Mouse (Mus musculus) forebrain, embryonic 16.5 days (tissue): Measurements from ENCODE around the gene Arid1b. TPM values are rescaled to one million over a fixed set of nuclear protein-coding genes. Genes with fewer than 3 reads are reported as not detected.
"Not testable (repeated sequence)": the region's sequence is repeated elsewhere in the genome, so short reads cannot be mapped to it uniquely, and the experiment has no call there.

Experiments
- ATAC-seq: fragments of 200-750 bp; cut with Nextera tagmentation; 2 replicates; pipeline ENCODE4 v1.8.0; 2017; ENCODE audit warnings: mild to moderate bottlenecking, moderate library complexity
- H3K27ac ChIP-seq: fragments of 300-500 bp; sonication (generic); 2 replicates; pipeline ENCODE4 v1.5.1; 2014; ENCODE audit warnings: low read length, control low read depth
- H3K27me3 ChIP-seq: fragments of 300-500 bp; sonication (generic); replicated peaks from 2 replicates; pipeline ENCODE4 v1.6.1; 2014; ENCODE audit warnings: low read length; ENCODE audit not compliant: control insufficient read depth, insufficient read depth
- H3K36me3 ChIP-seq: fragments of 300-500 bp; sonication (generic); 2 replicates; pipeline ENCODE4 v1.6.1; 2014; ENCODE audit not compliant: control insufficient read depth, insufficient read depth
- H3K4me1 ChIP-seq: fragments of 300-500 bp; sonication (generic); replicated peaks from 2 replicates; pipeline ENCODE4 v1.6.1; 2014; ENCODE audit warnings: low read length; ENCODE audit not compliant: control insufficient read depth, insufficient read depth
- H3K4me2 ChIP-seq: fragments of 300-500 bp; sonication (generic); 2 replicates; pipeline ENCODE4 v1.6.1; 2014; ENCODE audit warnings: mild to moderate bottlenecking, low read length, control low read depth
- H3K4me3 ChIP-seq: fragments of 300-500 bp; sonication (generic); replicated peaks from 2 replicates; pipeline ENCODE4 v1.5.1; 2014; ENCODE audit warnings: mild to moderate bottlenecking, low read length, control low read depth
- H3K9ac ChIP-seq: fragments of 300-500 bp; sonication (generic); replicated peaks from 2 replicates; pipeline ENCODE4 v1.6.1; 2014; ENCODE audit warnings: low read depth, low read length, control low read depth
- H3K9me3 ChIP-seq: fragments of 300-500 bp; sonication (generic); 2 replicates; pipeline ENCODE4 v1.6.1; 2016; ENCODE audit warnings: low read length; ENCODE audit not compliant: control insufficient read depth
- WGBS: fragments of 180-500 bp; shearing (Covaris S2); extraction: QIAGEN DNeasy Blood & Tissue Kit; methylation state at CpG from one replicate; pipeline ENCODE4 v1.1.7; 2014; 5-methylcytosine and 5-hydroxymethylcytosine counted together
- polyA plus RNA-seq: library from polyadenylated mRNA; unstranded; fragments of >200 nt; fragmentation: Nextera tagmentation; extraction: Ambion mirVana; gene quantifications from 2 replicates; pipeline ENCODE4 v1.2.1, GENCODE M21; 2015

Arid1b gene
- polyA plus RNA-seq, 1 experiment from 2014 or later: 15.1 TPM

- ATAC-seq: no peak
- no peaks in the 10 kb centered on the region for H3K36me3 ChIP-seq
- peaks cover 31% of the 10 kb centered on the region for H3K4me1 ChIP-seq
Measured at GRCm38 (mm10) chr17:5078576-5078975, 84.4 kb downstream of the Arid1b start.

GRCm38 (mm10) chr17:5080884-5081419 lies 86.8 kb downstream of the Arid1b start:
- no peak for ATAC-seq
- WGBS: 65% methylated on average over 12 of the region's 12 CpGs

More at GRCm38 (mm10) chr17:5078576-5078975, 84.4 kb downstream of the Arid1b start:
- Histone ChIP-seq H3K4me3 (no peak overlapping the region), H3K9ac (no peak overlapping the region), H3K27me3 (no peaks in the 10 kb centered on the region), H3K4me2 (no peak overlapping the region), H3K9me3 (no peaks in the 10 kb centered on the region), H3K27ac (no peak overlapping the region)
- 41% methylated on average over 5 of the region's 5 CpGs for WGBS

GRCm38 (mm10) chr17:5082274-5082673 lies 88.1 kb downstream of the Arid1b start:
- Histone ChIP-seq H3K4me1 (peaks cover 63% of the 10 kb centered on the region), H3K36me3 (no peaks in the 10 kb centered on the region), H3K27me3 (no peaks in the 10 kb centered on the region), H3K9ac (no peak overlapping the region), H3K9me3 (no peaks in the 10 kb centered on the region), H3K4me2 (no peak overlapping the region), H3K27ac (no peak overlapping the region), H3K4me3 (no peak overlapping the region)
- no peak for ATAC-seq
- WGBS: 75% methylated on average over 8 of the region's 8 CpGs

More at GRCm38 (mm10) chr17:5080884-5081419, 86.8 kb downstream of the Arid1b start:
- no peaks in the 10 kb centered on the region for H3K36me3 ChIP-seq
- H3K4me1 ChIP-seq: peaks cover 52% of the 10 kb centered on the region
- no peaks in the 10 kb centered on the region for H3K9me3 ChIP-seq
- no peak overlapping the region for H3K4me3 ChIP-seq
- H3K27ac ChIP-seq: no peak overlapping the region
- no peaks in the 10 kb centered on the region for H3K27me3 ChIP-seq
- no peak overlapping the region for H3K4me2 ChIP-seq
- no peak overlapping the region for H3K9ac ChIP-seq

- 59% methylated on average over 3 of the region's 3 CpGs for WGBS
- Histone ChIP-seq H3K36me3 (no peaks in the 10 kb centered on the region), H3K27ac (peak overlapping the region; percentile 92), H3K9me3 (no peaks in the 10 kb centered on the region), H3K27me3 (no peaks in the 10 kb centered on the region), H3K4me2 (no peak overlapping the region; the same call in 1 of the 2 replicates), H3K9ac (no peak overlapping the region), H3K4me3 (no peak overlapping the region), H3K4me1 (peaks cover 62% of the 10 kb centered on the region)
- peak; percentile 39 for ATAC-seq
Measured at GRCm38 (mm10) chr17:5083497-5083896, 89.4 kb downstream of the Arid1b start.

GRCm38 (mm10) chr17:5084139-5084538 lies 90.0 kb downstream of the Arid1b start:
- Histone ChIP-seq H3K4me2 (peak overlapping the region; percentile 14; the same call in 1 of the 2 replicates), H3K4me1 (peaks cover 61% of the 10 kb centered on the region), H3K9ac (no peak overlapping the region), H3K27me3 (no peaks in the 10 kb centered on the region), H3K27ac (peak overlapping the region; percentile 92), H3K4me3 (no peak overlapping the region), H3K36me3 (no peaks in the 10 kb centered on the region), H3K9me3 (no peaks in the 10 kb centered on the region)
- WGBS: 28% methylated on average over 8 of the region's 8 CpGs
- ATAC-seq: peak; percentile 94

GRCm38 (mm10) chr17:5085004-5085403 lies 90.9 kb downstream of the Arid1b start:
- H3K36me3 ChIP-seq: no peaks in the 10 kb centered on the region
- ATAC-seq: no peak
- H3K4me1 ChIP-seq: peaks cover 67% of the 10 kb centered on the region
- H3K9me3 ChIP-seq: no peaks in the 10 kb centered on the region
- H3K4me3 ChIP-seq: no peak overlapping the region
- no peak overlapping the region for H3K27ac ChIP-seq
- H3K9ac ChIP-seq: no peak overlapping the region
- H3K27me3 ChIP-seq: no peaks in the 10 kb centered on the region
- H3K4me2 ChIP-seq: no peak overlapping the region
- WGBS: 72% methylated on average over 6 of the region's 6 CpGs

GRCm38 (mm10) chr17:5085942-5086341 lies 91.8 kb downstream of the Arid1b start:
- 34% methylated on average over 5 of the region's 5 CpGs for WGBS
- Histone ChIP-seq H3K27ac (no peak overlapping the region), H3K9ac (no peak overlapping the region), H3K27me3 (no peaks in the 10 kb centered on the region), H3K4me3 (no peak overlapping the region), H3K9me3 (no peaks in the 10 kb centered on the region), H3K36me3 (no peaks in the 10 kb centered on the region), H3K4me1 (peaks cover 64% of the 10 kb centered on the region), H3K4me2 (no peak overlapping the region)
- ATAC-seq: no peak

- H3K9ac ChIP-seq, H3K36me3 ChIP-seq, ATAC-seq, H3K27me3 ChIP-seq, H3K9me3 ChIP-seq, H3K27ac ChIP-seq, H3K4me2 ChIP-seq, H3K4me3 ChIP-seq: not testable (repeated sequence)
- WGBS: 87% methylated on average over 2 of the region's 2 CpGs
- peaks cover 48% of the 10 kb centered on the region for H3K4me1 ChIP-seq
Measured at GRCm38 (mm10) chr17:5088241-5088640, 94.1 kb downstream of the Arid1b start.

- WGBS: 72% methylated on average over 5 of the region's 5 CpGs
- peaks cover 43% of the 10 kb centered on the region for H3K4me1 ChIP-seq
Measured at GRCm38 (mm10) chr17:5088822-5089221, 94.7 kb downstream of the Arid1b start.

GRCm38 (mm10) chr17:5089541-5089940 lies 95.4 kb downstream of the Arid1b start:
- no peak overlapping the region for H3K27ac ChIP-seq

More at GRCm38 (mm10) chr17:5088822-5089221, 94.7 kb downstream of the Arid1b start:
- ATAC-seq: no peak
- no peaks in the 10 kb centered on the region for H3K27me3 ChIP-seq
- H3K4me3 ChIP-seq: no peak overlapping the region
- no peaks in the 10 kb centered on the region for H3K36me3 ChIP-seq
- H3K27ac ChIP-seq: no peak overlapping the region
- no peak overlapping the region for H3K9ac ChIP-seq
- no peaks in the 10 kb centered on the region for H3K9me3 ChIP-seq
- H3K4me2 ChIP-seq: no peak overlapping the region

More at GRCm38 (mm10) chr17:5089541-5089940, 95.4 kb downstream of the Arid1b start:
- Histone ChIP-seq H3K4me1 (peaks cover 37% of the 10 kb centered on the region), H3K9me3 (no peaks in the 10 kb centered on the region), H3K4me3 (no peak overlapping the region), H3K4me2 (no peak overlapping the region), H3K9ac (no peak overlapping the region), H3K27me3 (no peaks in the 10 kb centered on the region), H3K36me3 (no peaks in the 10 kb centered on the region)
- 17% methylated on average over 12 of the region's 12 CpGs for WGBS
- no peak for ATAC-seq
